Mouse (Mus musculus) cerebellum, adult 2 months (tissue): ENCODE results near the gene Gadd45a.

ENCODE experiments used
- CTCF ChIP-seq: fragments of 200-500 bp; IDR thresholded peaks from 2 replicates; pipeline ENCODE4 v1.5.1; 2011; ENCODE audit warnings: low read depth, mild to moderate bottlenecking, control low read depth, low read length, moderate library complexity, borderline replicate concordance; ENCODE audit not compliant: insufficient read depth
- POLR2A ChIP-seq: fragments of 200-500 bp; IDR thresholded peaks from 2 replicates; pipeline ENCODE4 v1.6.1; 2011; ENCODE audit warnings: low read length, control low read depth, borderline replicate concordance; ENCODE audit not compliant: insufficient read depth

- TF ChIP-seq CTCF (peak; percentile 53), POLR2A (0 out of 2 replicates have a peak, but pooled peaks have one; percentile 13)
Measured at GRCm38 (mm10) chr6:67036356-67036811, 873 bp downstream of the Gadd45a start.
